Mouse (Mus musculus): ENCODE measurements around the gene Hdac7. TPM values are rescaled to one million over a fixed set of nuclear protein-coding genes. Genes with fewer than 3 reads are reported as not detected.
A peak's percentile ranks its signal among the peaks of the same experiment; 100 is the strongest.

Hdac7 gene
- total and polyA plus RNA-seq, 2 experiments from 2014 or later = 24.2 to 29.2 TPM

DNA sequence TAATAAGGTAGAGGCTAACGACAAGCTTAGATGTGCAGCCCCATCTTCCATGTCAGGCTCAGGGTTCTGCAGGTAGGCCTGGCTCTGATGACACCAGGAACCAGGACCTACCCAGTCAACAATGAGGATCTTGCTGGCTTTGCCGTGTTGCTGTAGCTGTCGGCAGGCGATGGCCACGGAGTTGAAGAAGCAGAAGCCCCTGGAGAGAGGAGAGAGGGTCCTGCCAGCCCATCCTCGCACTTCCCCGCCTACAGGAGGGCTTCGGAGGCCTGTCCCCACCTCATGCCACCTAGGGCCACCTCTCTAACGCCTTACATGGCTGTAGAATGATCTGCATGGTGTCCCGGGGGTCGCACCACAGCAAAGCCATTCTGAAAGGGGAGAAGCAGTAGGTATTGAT is 44.9 kb downstream of the Hdac7 start:
- Histone ChIP-seq H3K9me3 (ENCODE audit: low read length) (no peaks in the 10 kb centered on the region), H3K36me3 (ENCODE audit: insufficient read depth, low read length) (peaks cover 45% of the 10 kb centered on the region)
- 69% methylated on average over 11 of the region's 11 CpGs for WGBS

GRCm38 (mm10) chr15:97798134-97798533 is 46.2 kb downstream of the Hdac7 start:
- no peaks in the 10 kb centered on the region for H3K27me3 ChIP-seq (ENCODE audit: insufficient read depth, low read length)
- H3K27ac ChIP-seq (ENCODE audit: low read depth, low read length) = peak overlapping the region; percentile 67
- H3K4me2 ChIP-seq (ENCODE audit: low read depth, low read length, poor library complexity, severe bottlenecking) = peak overlapping the region; percentile 21
- H3K9me3 ChIP-seq (ENCODE audit: low read length) = no peaks in the 10 kb centered on the region
- ATAC-seq (ENCODE audit: low FRiP score) (peak; percentile 62), DNase-seq (ENCODE audit: low spot score) (peak; percentile 80)
- TF ChIP-seq CTCF (IDR thresholded peaks at IDR 0.05) = no peak
- H3K9ac ChIP-seq (replicated peaks; ENCODE audit: low read length, poor library complexity, severe bottlenecking) = no peak overlapping the region
- peaks cover 56% of the 10 kb centered on the region for H3K36me3 ChIP-seq (ENCODE audit: insufficient read depth, low read length)
- H3K4me1 ChIP-seq (ENCODE audit: insufficient read depth, low read length) = peaks cover 5% of the 10 kb centered on the region; the same call in 1 of the 2 replicates
- no peak overlapping the region for H3K4me3 ChIP-seq (ENCODE audit: low read depth, low read length)
- 14% methylated on average over 17 of the region's 17 CpGs for WGBS

More for the DNA sequence above, 44.9 kb downstream of the Hdac7 start:
- ATAC-seq (ENCODE audit: low FRiP score) (no peak), DNase-seq (ENCODE audit: low spot score) (no peak)
- no peaks in the 10 kb centered on the region for H3K27me3 ChIP-seq (ENCODE audit: insufficient read depth, low read length)
- no peak for TF ChIP-seq CTCF (IDR thresholded peaks at IDR 0.05)
- H3K4me3 ChIP-seq (ENCODE audit: low read depth, low read length) = no peak overlapping the region
- no peak overlapping the region for H3K4me2 ChIP-seq (ENCODE audit: low read depth, low read length, poor library complexity, severe bottlenecking)
- H3K27ac ChIP-seq (ENCODE audit: low read depth, low read length) = no peak overlapping the region
- no peak overlapping the region for H3K9ac ChIP-seq (replicated peaks; ENCODE audit: low read length, poor library complexity, severe bottlenecking)
- H3K4me1 ChIP-seq (ENCODE audit: insufficient read depth, low read length) = peaks cover 5% of the 10 kb centered on the region; the same call in 1 of the 2 replicates

- Histone ChIP-seq H3K4me2 (ENCODE audit: low read depth, low read length, poor library complexity, severe bottlenecking) (no peak overlapping the region), H3K4me3 (ENCODE audit: low read depth, low read length) (no peak overlapping the region), H3K27me3 (ENCODE audit: insufficient read depth, low read length) (no peaks in the 10 kb centered on the region), H3K4me1 (ENCODE audit: insufficient read depth, low read length) (peaks cover 5% of the 10 kb centered on the region; the same call in 1 of the 2 replicates), H3K36me3 (ENCODE audit: insufficient read depth, low read length) (peaks cover 61% of the 10 kb centered on the region), H3K9ac (replicated peaks; ENCODE audit: low read length, poor library complexity, severe bottlenecking) (no peak overlapping the region), H3K27ac (ENCODE audit: low read depth, low read length) (no peak overlapping the region), H3K9me3 (ENCODE audit: low read length) (no peaks in the 10 kb centered on the region)
- no peak for TF ChIP-seq CTCF (IDR thresholded peaks at IDR 0.05)
- no peak for ATAC-seq (ENCODE audit: low FRiP score)
- 95% methylated on average over 17 of the region's 17 CpGs for whole genome bisulfite sequencing
- DNase-seq (ENCODE audit: low spot score) = no peak
Observed at GRCm38 (mm10) chr15:97796674-97797310, 47.5 kb downstream of the Hdac7 start.

- 95% methylated on average over 10 of the region's 10 CpGs for WGBS
Observed at GRCm38 (mm10) chr15:97795559-97796235, 48.6 kb downstream of the Hdac7 start.

GRCm38 (mm10) chr15:97794268-97794667 is 50.0 kb downstream of the Hdac7 start:
- peaks cover 5% of the 10 kb centered on the region; the same call in 1 of the 2 replicates for H3K4me1 ChIP-seq (ENCODE audit: insufficient read depth, low read length)
- no peaks in the 10 kb centered on the region for H3K27me3 ChIP-seq (ENCODE audit: insufficient read depth, low read length)
- peaks cover 53% of the 10 kb centered on the region for H3K36me3 ChIP-seq (ENCODE audit: insufficient read depth, low read length)
- H3K4me3 ChIP-seq (ENCODE audit: low read depth, low read length) = no peak overlapping the region
- peak; percentile 66 for TF ChIP-seq CTCF (IDR thresholded peaks at IDR 0.05)
- H3K4me2 ChIP-seq (ENCODE audit: low read depth, low read length, poor library complexity, severe bottlenecking) = no peak overlapping the region
- DNase-seq (ENCODE audit: low spot score) (no peak), ATAC-seq (ENCODE audit: low FRiP score) (no peak)
- no peak overlapping the region for H3K9ac ChIP-seq (replicated peaks; ENCODE audit: low read length, poor library complexity, severe bottlenecking)
- 72% methylated on average over 5 of the region's 5 CpGs for WGBS
- H3K27ac ChIP-seq (ENCODE audit: low read depth, low read length) = no peak overlapping the region
- no peaks in the 10 kb centered on the region for H3K9me3 ChIP-seq (ENCODE audit: low read length)

More at GRCm38 (mm10) chr15:97795559-97796235, 48.6 kb downstream of the Hdac7 start:
- H3K4me2 ChIP-seq (ENCODE audit: low read depth, low read length, poor library complexity, severe bottlenecking) = no peak overlapping the region
- no peak for DNase-seq (ENCODE audit: low spot score)
- H3K9me3 ChIP-seq (ENCODE audit: low read length) = no peaks in the 10 kb centered on the region
- H3K36me3 ChIP-seq (ENCODE audit: insufficient read depth, low read length) = peaks cover 56% of the 10 kb centered on the region
- H3K27ac ChIP-seq (ENCODE audit: low read depth, low read length) = no peak overlapping the region
- peaks cover 5% of the 10 kb centered on the region; the same call in 1 of the 2 replicates for H3K4me1 ChIP-seq (ENCODE audit: insufficient read depth, low read length)
- H3K27me3 ChIP-seq (ENCODE audit: insufficient read depth, low read length) = no peaks in the 10 kb centered on the region
- TF ChIP-seq CTCF (IDR thresholded peaks at IDR 0.05) = no peak
- H3K9ac ChIP-seq (replicated peaks; ENCODE audit: low read length, poor library complexity, severe bottlenecking) = no peak overlapping the region
- no peak for ATAC-seq (ENCODE audit: low FRiP score)
- H3K4me3 ChIP-seq (ENCODE audit: low read depth, low read length) = no peak overlapping the region

All from midbrain, postnatal 0 days (tissue).